Mouse (Mus musculus) hindbrain, embryonic 12.5 days (tissue): ENCODE data around the gene C2cd4a. TPM values are rescaled to one million over a fixed set of nuclear protein-coding genes. Genes with fewer than 3 reads are reported as not detected.
A peak's percentile ranks its signal among the peaks of the same experiment; 100 is the strongest.

Source experiments
- ATAC-seq: fragments of 200-750 bp; cut with Nextera tagmentation; 2 replicates; pipeline ENCODE4 v1.8.0; 2017; ENCODE audit warnings: moderate TSS enrichment; ENCODE audit not compliant: low FRiP score
- H3K27ac ChIP-seq: fragments of 300-500 bp; sonication (generic); 2 replicates; pipeline ENCODE4 v1.5.1; 2016; ENCODE audit warnings: mild to moderate bottlenecking
- H3K27me3 ChIP-seq: fragments of 300-500 bp; sonication (generic); 2 replicates; pipeline ENCODE4 v1.6.1; 2016; ENCODE audit warnings: mild to moderate bottlenecking
- H3K36me3 ChIP-seq: fragments of 300-500 bp; sonication (generic); 2 replicates; pipeline ENCODE4 v1.6.1; 2016; ENCODE audit warnings: mild to moderate bottlenecking
- H3K4me1 ChIP-seq: fragments of 300-500 bp; sonication (generic); 2 replicates; pipeline ENCODE4 v1.6.1; 2016
- H3K4me2 ChIP-seq: fragments of 300-500 bp; sonication (generic); replicated peaks from 2 replicates; pipeline ENCODE4 v1.6.1; 2016; ENCODE audit warnings: mild to moderate bottlenecking
- H3K4me3 ChIP-seq: fragments of 300-500 bp; sonication (generic); 2 replicates; pipeline ENCODE4 v1.5.1; 2016; ENCODE audit warnings: mild to moderate bottlenecking
- H3K9ac ChIP-seq: fragments of 300-500 bp; sonication (generic); 2 replicates; pipeline ENCODE4 v1.6.1; 2016; ENCODE audit warnings: mild to moderate bottlenecking, moderate library complexity
- H3K9me3 ChIP-seq: fragments of 300-500 bp; sonication (generic); replicated peaks from 2 replicates; pipeline ENCODE4 v1.6.1; 2016; ENCODE audit warnings: mild to moderate bottlenecking
- WGBS: fragments of 180-500 bp; shearing (Covaris S2); methylation state at CpG from one replicate; pipeline ENCODE4 v1.1.7; 2016; 5-methylcytosine and 5-hydroxymethylcytosine counted together
- polyA plus RNA-seq: library from polyadenylated mRNA; unstranded; fragments of >200 nt; fragmentation: Nextera tagmentation; extraction: Ambion mirVana; gene quantifications from 2 replicates; pipeline ENCODE4 v1.2.1, GENCODE M21; 2016

C2cd4a gene
- polyA plus RNA-seq, 1 experiment from 2014 or later = not detected

DNA sequence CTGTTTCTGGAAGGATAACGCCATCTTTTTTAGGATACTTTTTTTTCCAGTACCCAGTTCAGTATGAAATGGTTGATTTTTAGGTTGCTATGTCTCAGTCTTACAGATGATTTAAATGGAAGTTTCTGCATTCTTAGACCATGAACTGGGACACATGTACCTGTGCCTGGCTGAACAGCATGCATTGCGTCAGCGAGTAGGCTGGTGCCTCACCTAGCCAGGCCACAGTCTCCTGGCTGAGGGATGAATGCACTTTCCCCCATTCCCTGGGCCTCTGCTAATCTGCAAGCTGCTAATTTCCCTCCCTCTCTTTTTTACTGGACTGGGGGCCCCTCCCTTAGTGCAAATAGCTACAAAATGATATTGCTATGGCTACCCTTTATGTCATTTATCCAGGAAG, 17.7 kb upstream of the C2cd4a start:
- no peak overlapping the region for H3K9ac ChIP-seq
- H3K4me1 ChIP-seq = peaks cover 4% of the 10 kb centered on the region; the same call in 1 of the 2 replicates
- 94% methylated on average over 3 of the region's 3 CpGs for WGBS
- no peak overlapping the region for H3K27ac ChIP-seq
- no peaks in the 10 kb centered on the region for H3K27me3 ChIP-seq
- no peak overlapping the region for H3K4me2 ChIP-seq
- H3K9me3 ChIP-seq = no peaks in the 10 kb centered on the region
- H3K4me3 ChIP-seq = no peak overlapping the region
- no peak for ATAC-seq
- peaks cover 2% of the 10 kb centered on the region; the same call in 1 of the 2 replicates for H3K36me3 ChIP-seq

DNA sequence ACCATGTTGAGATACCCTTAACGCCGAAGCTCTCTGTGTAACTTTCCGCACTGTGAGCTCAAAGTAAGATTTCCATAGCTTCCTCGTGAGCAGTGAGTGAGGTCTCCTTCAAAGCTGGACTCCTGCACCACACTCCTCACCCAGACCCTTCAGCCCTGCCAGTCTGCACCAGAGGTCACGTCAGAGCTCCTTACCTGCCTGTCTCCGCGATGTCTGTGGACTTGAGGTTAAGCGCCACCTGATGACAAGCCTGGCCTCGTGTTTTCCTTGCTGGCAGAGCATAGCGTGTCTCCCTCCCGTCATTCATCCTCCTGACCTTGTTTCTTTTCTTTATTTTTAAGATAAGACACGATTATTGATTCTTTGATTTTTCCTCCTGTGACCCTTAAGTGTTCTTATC, 17.3 kb upstream of the C2cd4a start:
- 83% methylated on average over 12 of the region's 12 CpGs for WGBS
- H3K4me3 ChIP-seq = no peak overlapping the region
- peaks cover 4% of the 10 kb centered on the region; the same call in 1 of the 2 replicates for H3K4me1 ChIP-seq
- H3K9me3 ChIP-seq = no peaks in the 10 kb centered on the region
- no peak overlapping the region for H3K27ac ChIP-seq
- no peaks in the 10 kb centered on the region for H3K27me3 ChIP-seq
- ATAC-seq = no peak
- no peak overlapping the region for H3K4me2 ChIP-seq
- H3K9ac ChIP-seq = no peak overlapping the region
- no peaks in the 10 kb centered on the region for H3K36me3 ChIP-seq

DNA sequence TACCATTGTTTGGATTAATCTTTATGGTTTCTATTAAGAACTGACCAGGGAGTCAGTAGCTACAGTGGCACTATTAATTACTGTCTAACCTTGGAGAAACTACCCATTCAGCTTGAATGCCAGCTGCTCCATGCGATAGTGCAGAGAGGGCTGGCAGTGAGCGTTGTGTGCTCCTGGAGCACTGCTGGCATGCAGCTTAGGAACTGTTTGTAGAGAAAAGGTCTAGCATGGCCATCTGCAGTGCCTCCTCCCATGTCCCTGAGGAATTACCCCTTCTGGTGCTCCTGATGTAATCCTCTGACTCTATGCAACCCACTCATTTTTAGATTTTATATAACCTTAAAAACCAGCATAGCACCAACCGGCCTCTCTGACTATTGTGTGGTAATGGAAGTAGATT, 15.5 kb upstream of the C2cd4a start:
- Histone ChIP-seq H3K27me3 (no peaks in the 10 kb centered on the region), H3K9ac (no peak overlapping the region), H3K27ac (no peak overlapping the region), H3K4me2 (no peak overlapping the region), H3K4me1 (peaks cover 4% of the 10 kb centered on the region; the same call in 1 of the 2 replicates), H3K36me3 (no peaks in the 10 kb centered on the region), H3K9me3 (no peaks in the 10 kb centered on the region), H3K4me3 (no peak overlapping the region)
- WGBS = 88% methylated on average over 3 of the region's 3 CpGs
- ATAC-seq = no peak

DNA sequence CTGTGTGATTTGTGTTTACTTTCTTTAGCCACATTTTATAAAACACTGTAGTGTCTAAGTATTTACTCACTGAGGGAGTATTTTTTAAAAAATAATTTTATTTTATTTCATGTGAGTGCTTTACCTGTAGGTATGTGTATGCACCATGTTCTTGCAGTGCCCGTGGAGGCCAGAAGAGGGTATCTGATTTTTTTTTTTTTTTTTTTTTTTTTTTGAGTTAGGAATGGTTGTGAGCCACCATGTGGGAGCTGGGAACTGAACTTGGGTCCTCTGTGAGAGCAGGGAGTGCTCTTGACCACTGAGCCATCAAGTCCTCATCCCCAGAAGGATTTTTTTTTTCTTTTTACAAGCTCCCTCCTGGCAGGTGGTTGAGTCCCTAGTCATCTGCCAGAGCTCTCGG, 14.0 kb upstream of the C2cd4a start:
- Histone ChIP-seq H3K4me3 (no peak overlapping the region), H3K9ac (no peak overlapping the region), H3K27ac (no peak overlapping the region), H3K36me3 (no peaks in the 10 kb centered on the region), H3K27me3 (no peaks in the 10 kb centered on the region), H3K4me2 (no peak overlapping the region), H3K9me3 (no peaks in the 10 kb centered on the region), H3K4me1 (peaks cover 5% of the 10 kb centered on the region)
- 90% methylated on average over 2 of the region's 2 CpGs for WGBS
- ATAC-seq = no peak

DNA sequence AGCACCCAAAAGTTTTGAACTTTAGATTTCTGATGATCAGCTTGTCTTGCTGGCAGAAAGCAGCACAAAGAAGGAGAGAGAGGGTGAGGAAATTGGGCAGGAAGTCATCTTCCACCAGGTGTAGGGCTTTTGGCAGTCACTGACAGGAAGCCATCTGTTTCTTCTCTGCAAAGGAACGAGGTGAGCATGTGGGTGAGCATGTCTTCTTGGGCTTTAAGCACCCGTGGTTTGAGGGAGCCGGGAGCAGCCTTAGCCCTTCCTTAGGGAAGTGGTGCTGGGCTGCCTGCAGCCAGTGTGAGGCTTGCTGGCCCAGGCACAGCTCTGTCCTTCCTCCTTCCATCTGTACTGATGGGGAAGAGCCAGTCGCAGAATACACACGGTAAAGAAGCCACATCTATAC, 13.5 kb upstream of the C2cd4a start:
- no peak overlapping the region for H3K4me3 ChIP-seq
- WGBS = 92% methylated on average over 5 of the region's 5 CpGs
- H3K4me1 ChIP-seq = peaks cover 9% of the 10 kb centered on the region
- H3K4me2 ChIP-seq = no peak overlapping the region
- H3K27ac ChIP-seq = no peak overlapping the region
- no peak for ATAC-seq
- H3K9ac ChIP-seq = no peak overlapping the region
- H3K9me3 ChIP-seq = no peaks in the 10 kb centered on the region
- H3K27me3 ChIP-seq = no peaks in the 10 kb centered on the region
- H3K36me3 ChIP-seq = no peaks in the 10 kb centered on the region

DNA sequence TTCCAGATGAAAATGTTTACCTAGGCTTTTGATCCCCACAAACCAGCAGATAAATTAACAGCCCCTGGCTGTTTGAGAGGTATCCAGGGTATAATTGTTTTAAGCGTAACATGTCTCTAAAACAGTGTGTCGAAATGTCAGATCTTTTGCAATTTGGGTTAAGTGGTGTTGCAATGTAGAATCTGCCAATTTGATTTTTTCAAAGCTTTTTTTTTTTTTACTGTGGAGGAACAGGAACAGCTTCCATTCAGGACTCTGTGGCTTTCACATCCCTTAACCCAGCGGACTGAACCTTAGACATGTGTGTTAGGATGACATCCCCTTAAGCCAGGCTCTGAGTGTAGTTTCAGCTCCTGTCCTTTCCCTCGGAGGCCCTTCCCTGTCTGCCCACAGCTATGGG, 12.9 kb upstream of the C2cd4a start:
- Histone ChIP-seq H3K27ac (no peak overlapping the region), H3K4me3 (no peak overlapping the region), H3K36me3 (no peaks in the 10 kb centered on the region), H3K27me3 (no peaks in the 10 kb centered on the region), H3K4me1 (peaks cover 9% of the 10 kb centered on the region), H3K4me2 (no peak overlapping the region), H3K9ac (no peak overlapping the region), H3K9me3 (no peaks in the 10 kb centered on the region)
- no peak for ATAC-seq
- 88% methylated on average over 4 of the region's 4 CpGs for WGBS

- H3K27me3 ChIP-seq = no peaks in the 10 kb centered on the region
- H3K4me1 ChIP-seq = peaks cover 9% of the 10 kb centered on the region
- no peaks in the 10 kb centered on the region for H3K36me3 ChIP-seq
- no peaks in the 10 kb centered on the region for H3K9me3 ChIP-seq
- no peak for ATAC-seq
- H3K4me2 ChIP-seq = no peak overlapping the region
- H3K4me3 ChIP-seq = no peak overlapping the region
- 82% methylated on average over 5 of the region's 5 CpGs for WGBS
- H3K9ac ChIP-seq = no peak overlapping the region
- H3K27ac ChIP-seq = no peak overlapping the region
Measured at GRCm38 (mm10) chr9:67842797-67843196, 10.7 kb upstream of the C2cd4a start.

GRCm38 (mm10) chr9:67839981-67840859, 8.1 kb upstream of the C2cd4a start, which contains the start of gene Vps13c:
Gene Vps13c (plus strand): TSS chr9:67840396.
- peak; percentile 98 for ATAC-seq
- Histone ChIP-seq H3K9ac (peak within 1 kb of the TSS; percentile 75), H3K4me2 (peak within 1 kb of the TSS; percentile 73), H3K9me3 (no peaks in the 10 kb centered on the region), H3K27me3 (no peaks in the 10 kb centered on the region), H3K27ac (peak within 1 kb of the TSS; percentile 88), H3K4me1 (peaks cover 5% of the 10 kb centered on the region), H3K36me3 (no peaks in the 10 kb centered on the region), H3K4me3 (peak within 1 kb of the TSS; percentile 73)
- under 1% methylated on average over 51 of the region's 53 CpGs for WGBS

DNA sequence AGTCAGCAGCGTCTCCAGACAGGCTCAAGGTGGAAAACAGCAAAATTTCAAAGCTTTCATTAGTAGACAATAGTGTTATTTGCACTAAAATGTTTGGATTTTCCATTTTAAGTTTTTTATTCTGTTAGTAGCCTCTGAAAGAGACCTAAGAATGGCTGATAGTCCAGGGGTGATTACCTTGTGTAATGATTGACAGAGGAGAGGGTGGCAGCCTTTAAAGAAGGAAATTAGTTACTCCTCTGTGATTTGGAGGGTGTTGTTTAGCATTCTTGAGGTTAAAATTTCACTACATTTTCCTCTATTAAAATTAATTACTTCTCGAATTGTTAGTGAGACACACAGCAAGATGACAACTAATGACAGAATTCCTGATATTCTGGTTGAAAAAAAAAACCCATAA, 5.2 kb upstream of the C2cd4a start:
- H3K27me3 ChIP-seq = peaks cover 14% of the 10 kb centered on the region
- peaks cover 6% of the 10 kb centered on the region for H3K4me1 ChIP-seq
- H3K4me3 ChIP-seq = no peak overlapping the region
- WGBS = 81% methylated on average over 2 of the region's 2 CpGs
- no peak overlapping the region for H3K9ac ChIP-seq
- H3K9me3 ChIP-seq = no peaks in the 10 kb centered on the region
- no peak for ATAC-seq
- H3K4me2 ChIP-seq = no peak overlapping the region
- no peaks in the 10 kb centered on the region for H3K36me3 ChIP-seq
- no peak overlapping the region for H3K27ac ChIP-seq

DNA sequence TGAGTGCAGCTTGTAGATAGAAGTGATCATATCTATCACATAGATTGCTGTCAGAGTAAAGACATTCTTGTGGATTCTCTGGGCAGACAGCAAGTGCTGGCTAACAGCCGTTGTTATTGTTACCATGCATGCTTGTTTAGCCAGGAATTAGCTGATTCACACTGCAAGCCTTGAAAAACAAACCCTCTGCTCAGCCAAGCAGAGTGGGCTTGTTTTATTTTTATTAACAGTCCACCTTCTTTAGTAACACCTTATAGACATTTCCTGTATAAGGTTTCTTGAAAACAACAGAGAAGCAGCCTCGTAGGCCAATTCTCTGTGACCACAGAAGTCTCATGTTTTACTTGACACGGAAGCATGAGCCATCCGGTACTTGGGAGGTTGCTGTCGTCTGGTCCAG, 2.4 kb upstream of the C2cd4a start:
- whole genome bisulfite sequencing = 83% methylated on average over 5 of the region's 5 CpGs
- H3K4me1 ChIP-seq = peaks cover 18% of the 10 kb centered on the region
- no peak overlapping the region for H3K27ac ChIP-seq
- H3K27me3 ChIP-seq = peaks cover 42% of the 10 kb centered on the region
- H3K9ac ChIP-seq = no peak overlapping the region
- no peak overlapping the region for H3K4me3 ChIP-seq
- no peak for ATAC-seq
- no peaks in the 10 kb centered on the region for H3K9me3 ChIP-seq
- H3K4me2 ChIP-seq = no peak overlapping the region
- no peaks in the 10 kb centered on the region for H3K36me3 ChIP-seq

- Histone ChIP-seq H3K9me3 (no peaks in the 10 kb centered on the region), H3K27ac (no peak overlapping the region), H3K4me1 (peaks cover 18% of the 10 kb centered on the region), H3K9ac (peak overlapping the region; percentile 58), H3K4me2 (peak overlapping the region; percentile 78), H3K4me3 (peak overlapping the region; percentile 54), H3K36me3 (no peaks in the 10 kb centered on the region), H3K27me3 (peaks cover 52% of the 10 kb centered on the region)
- ATAC-seq = peak; percentile 66
- 2% methylated on average over 55 of the region's 57 CpGs for WGBS
Measured at GRCm38 (mm10) chr9:67831359-67832045, 628 bp downstream of the C2cd4a start.

DNA sequence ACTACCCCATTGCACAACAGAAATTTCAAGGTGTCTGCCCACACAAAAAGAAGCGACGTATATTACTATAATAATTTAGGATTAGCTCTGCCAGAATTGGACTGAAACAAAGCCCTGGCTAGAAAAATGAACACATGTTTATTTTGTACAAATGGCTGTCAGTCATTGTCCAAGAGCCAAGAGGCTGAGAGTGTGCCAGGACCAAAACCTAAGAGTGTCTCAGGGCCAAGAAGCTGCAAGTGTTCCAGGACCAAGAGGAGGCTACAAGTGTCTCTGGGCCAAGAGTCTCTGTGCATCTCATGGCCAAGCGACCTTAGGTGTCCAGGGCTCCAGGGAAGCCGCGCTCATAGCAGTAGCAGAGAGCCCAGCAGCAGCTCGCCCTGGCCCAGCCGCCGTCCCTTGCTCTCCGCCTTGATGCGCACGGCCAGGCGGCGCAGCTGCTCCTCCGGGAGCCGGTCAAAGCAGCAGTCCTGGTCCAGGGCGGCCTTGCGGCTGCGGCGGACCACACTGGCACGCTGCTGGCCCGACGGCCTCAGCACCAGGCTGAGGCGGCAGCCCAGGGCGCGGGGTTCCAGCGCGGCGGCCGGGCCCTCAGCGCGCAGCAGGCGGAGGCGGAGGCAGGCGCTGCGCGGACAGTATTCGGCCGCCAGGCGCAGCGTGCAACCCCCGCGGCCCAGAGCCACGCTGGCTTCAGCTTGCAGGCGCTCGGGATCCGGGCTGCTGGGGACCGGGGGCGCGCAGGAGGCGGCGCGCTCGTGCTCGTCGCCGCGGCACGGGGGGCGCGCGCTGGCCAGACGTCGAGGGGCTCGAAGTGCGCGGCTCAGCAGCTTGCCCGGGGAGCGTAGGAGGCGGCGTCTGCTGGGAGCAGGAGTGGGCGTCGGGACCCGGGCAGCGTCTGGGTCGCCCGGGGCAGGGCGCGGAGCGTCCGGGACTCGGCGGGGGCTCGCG, 1.4 kb downstream of the C2cd4a start:
- Histone ChIP-seq H3K27me3 (peaks cover 52% of the 10 kb centered on the region), H3K4me1 (peaks cover 18% of the 10 kb centered on the region), H3K27ac (peak overlapping the region; percentile 30; the same call in 1 of the 2 replicates), H3K9me3 (no peaks in the 10 kb centered on the region), H3K4me2 (peak overlapping the region; percentile 78), H3K4me3 (peak overlapping the region; percentile 54), H3K9ac (peak overlapping the region; percentile 58), H3K36me3 (no peaks in the 10 kb centered on the region)
- 2% methylated on average over 67 of the region's 84 CpGs for WGBS
- peak; percentile 84 for ATAC-seq
